Mouse (Mus musculus) heart, adult 8-10 months (tissue): ENCODE measurements at regions not wholly inside any gene's neighbourhood (a gene's known extent, or its start where the extent isn't known, plus 50 kb on each side); places are given as distances from the start of the nearest gene placed in this dataset.
A peak's percentile ranks its signal among the peaks of the same experiment; 100 is the strongest.

ENCODE experiments used
- DNase-seq: peaks from one replicate; pipeline ENCODE4 v3.0.0; 2022; ENCODE audit warnings: low spot score

GRCm38 (mm10) chr11:7508861-7509260, 295.1 kb upstream of the Igfbp3 start:
- DNase-seq, result no peak

DNA sequence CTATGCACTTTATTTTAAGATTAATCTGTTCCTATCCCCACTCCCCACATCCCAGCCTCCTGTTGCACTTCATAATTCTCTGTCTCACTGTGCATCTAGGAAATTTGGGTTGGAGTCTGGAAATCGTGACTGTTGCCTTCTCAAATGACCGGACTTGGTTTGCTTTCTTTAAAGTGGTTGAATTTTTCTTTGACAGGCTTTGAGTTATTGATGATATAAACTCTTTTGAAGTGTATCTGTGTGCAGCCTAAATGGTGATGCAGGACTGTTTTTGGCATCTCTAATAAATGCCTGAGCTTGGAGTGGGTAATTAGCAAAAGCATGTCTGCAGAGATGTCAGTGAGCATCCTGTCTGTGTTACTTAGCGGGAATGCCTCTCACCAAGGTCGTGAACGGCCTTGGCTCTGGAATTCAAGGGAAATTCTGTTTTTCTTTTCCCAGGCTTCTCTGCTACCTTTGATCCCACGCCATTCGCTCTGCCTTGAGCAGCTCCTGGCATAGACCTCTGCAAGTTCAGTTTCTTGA, 292.8 kb upstream of the Igfbp3 start:
- DNase-seq, result no peak

DNA sequence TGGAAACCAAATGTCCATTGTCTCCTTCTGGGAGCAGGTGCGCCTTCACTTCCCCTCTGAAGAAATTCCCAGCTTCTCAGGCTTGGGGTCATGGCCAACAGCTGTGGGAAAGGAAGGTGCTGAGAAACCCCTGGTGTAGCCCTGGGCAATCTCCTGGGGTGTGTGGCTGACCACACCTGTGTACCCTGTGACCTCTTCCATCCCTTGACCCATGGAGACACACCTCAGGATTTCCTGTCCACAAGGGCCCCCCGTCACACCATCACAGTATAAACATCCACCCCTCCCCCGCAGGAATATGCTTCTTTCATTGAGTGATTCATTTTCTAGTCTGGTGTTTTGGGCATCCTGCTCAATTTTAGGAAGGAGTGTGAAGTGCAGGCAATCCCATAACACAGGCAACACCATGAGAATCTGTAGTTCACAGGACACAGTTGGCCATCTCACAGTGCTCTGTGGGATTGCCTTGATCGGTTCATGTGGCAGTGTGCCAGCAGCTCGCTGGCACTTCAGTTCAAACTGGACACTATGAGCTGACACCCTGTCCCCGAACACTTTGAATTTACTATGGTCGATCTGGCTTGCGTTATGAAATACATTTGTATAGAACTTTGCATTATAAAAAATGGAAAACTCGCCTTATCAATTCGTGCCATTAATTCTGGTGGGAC, 291.1 kb upstream of the Igfbp3 start:
- DNase-seq, result peak; percentile 70

DNA sequence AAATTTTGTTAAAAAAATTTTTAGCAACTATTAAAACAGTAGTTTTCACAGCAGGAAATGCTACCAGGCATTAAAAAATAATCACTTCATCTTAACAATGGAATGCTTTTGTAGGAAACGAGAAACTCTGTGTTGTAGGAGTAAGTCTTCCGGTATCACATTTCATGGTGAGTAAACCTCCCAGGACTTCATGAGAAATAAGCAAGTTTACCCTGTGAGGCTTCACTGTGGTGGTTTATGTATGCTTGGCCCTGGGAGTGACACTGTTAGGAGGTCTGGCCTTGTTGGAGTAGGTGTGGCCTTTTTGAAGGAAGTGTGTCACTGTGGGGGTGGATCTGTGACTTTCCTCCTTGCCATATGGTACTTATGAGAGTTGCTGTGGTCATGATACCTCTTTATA, 289.0 kb upstream of the Igfbp3 start:
- DNase-seq, result no peak

GRCm38 (mm10) chr11:7502045-7502444, 288.3 kb upstream of the Igfbp3 start:
- DNase-seq, result no peak

- DNase-seq, result peak; percentile 60
Measured at GRCm38 (mm10) chr11:7497803-7498202, 284.1 kb upstream of the Igfbp3 start.

- peak; percentile 13 for DNase-seq
Measured at GRCm38 (mm10) chr11:7473832-7474545, 260.3 kb upstream of the Igfbp3 start.

DNA sequence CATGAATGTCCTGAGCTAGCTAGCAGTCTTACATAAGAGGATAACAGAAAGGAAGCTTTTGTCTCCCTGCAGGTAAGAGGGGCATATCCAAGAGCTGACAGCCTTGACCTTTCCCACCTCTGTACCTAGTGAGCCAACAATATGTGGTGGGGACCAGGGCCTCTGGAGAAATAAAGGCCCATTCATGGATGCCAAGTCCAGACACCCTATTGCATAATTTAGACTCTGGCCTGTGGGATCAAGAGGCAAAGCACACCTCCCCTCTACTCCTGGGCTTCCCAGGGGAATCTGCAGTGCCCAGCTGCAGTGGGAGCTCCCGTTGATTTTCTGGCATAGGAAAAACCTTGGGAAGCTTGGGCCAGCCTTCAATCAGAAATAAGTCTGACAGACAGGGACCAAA, 251.8 kb upstream of the Igfbp3 start:
- no peak for DNase-seq

DNA sequence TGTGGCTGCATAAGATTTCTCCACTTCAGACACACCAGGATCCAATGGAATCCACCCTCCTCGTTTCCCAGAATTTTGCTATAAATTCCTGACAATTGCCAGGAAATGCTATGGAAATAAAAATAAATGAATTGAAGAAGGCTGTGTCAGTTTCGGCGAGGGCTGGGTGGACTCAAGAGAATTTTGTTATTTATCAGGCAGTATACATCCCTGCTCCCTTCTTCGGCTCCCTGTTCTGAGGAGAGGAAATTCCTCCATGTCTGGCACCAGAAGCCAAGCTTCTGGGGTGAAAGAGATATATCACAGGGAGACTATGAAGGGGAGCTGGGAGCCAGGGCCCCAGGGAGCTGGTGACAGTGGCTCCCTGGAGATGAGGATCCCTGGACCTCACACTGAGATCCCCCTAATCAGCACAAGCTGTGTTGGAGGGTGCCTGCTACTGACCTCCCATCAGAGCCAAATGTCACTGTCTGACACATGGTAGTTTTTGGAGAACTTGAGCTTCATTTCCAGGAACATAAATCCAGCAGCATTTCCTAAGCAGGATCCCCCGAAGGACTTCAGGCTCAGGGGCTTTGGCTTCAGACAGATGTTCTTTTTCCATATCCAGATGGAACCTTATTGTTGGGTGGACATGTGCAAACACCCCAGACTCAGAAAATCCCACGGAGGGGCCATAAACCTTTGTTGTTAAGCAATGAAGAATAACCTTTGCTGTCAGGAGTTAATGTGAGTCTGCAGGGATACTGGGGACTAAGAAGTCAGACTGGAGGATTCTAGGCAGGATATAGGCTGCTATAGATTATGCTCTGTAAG, 248.4 kb upstream of the Igfbp3 start:
- DNase-seq, result no peak

DNA sequence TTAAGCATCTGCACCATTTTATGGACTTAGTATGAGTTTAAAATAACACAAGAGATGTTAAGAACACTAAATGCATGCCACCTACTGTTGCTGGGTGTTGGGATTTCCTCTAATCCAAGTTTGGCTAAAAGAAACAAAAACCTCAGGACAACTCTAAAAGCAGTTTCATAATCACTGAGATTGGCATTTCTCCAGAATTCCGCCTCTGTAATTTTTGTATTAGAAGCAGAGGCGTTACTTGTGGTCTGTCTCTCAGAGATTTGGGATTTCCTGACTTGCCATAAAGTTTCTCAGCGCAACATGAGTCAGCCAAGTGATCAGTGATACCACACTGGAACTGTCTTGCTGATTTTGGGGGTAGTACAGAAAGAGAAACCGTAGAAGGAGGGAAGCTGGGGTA, 238.0 kb upstream of the Igfbp3 start:
- DNase-seq, result no peak

- no peak for DNase-seq
Measured at GRCm38 (mm10) chr11:7444494-7444893, 230.8 kb upstream of the Igfbp3 start.

DNA sequence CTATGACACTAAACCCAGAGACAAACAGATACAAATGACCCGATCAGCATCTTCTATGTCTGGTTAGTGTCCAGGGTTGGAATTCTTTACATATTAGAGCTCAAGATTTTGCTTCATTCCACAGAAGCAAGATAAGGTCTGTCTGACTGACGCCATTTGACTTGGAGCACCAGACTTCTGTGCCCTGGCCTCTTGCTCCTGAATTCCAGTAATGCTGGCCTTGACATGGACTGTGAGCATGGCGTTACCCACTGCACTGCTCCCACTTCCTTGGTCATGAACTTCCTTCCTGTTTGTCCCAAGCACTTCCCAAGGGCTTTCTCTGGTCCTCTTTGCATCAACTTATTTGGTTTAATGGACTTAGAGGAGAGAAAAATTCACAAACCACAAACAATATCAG, 225.6 kb upstream of the Igfbp3 start:
- DNase-seq, result no peak

DNA sequence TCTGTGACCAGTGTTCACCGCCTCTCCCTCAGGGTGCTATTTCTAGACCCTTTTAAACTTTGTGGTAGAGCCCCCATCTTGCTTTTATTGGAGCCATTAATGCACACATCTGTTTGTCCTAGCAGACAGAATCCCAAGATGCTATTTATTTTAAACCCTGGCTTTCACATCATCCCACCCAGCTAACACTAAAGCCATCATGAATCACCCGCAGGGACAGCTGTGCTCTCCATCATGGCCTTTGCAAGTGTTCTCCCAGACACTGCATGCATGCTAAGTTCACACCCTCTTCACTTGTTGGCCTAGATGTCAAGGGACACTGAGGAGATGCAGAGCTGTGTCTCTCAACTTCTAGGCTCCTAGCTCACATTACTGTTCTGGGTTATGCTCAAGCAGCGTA, 220.9 kb upstream of the Igfbp3 start:
- DNase-seq, result no peak

DNA sequence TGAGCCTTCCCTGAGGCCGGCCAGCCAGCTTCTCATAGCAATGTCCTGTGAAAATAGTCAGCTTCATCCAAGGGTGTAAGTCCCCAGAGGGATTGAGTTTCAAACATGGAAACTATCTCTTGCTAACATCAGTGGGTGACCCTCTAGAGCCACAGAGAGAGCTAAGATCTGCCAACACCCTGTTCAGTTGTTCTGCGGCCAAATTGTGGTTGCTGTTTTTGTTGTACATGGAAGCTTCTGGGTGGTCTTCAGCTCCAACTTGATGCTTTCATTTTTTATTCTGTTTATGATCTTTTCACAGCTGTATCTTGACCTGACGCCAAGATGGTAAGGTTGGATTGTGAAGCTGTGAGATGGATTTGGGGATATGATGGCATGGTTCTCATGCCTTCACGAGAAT, 214.0 kb upstream of the Igfbp3 start:
- no peak for DNase-seq

GRCm38 (mm10) chr11:7425233-7425632, 211.5 kb upstream of the Igfbp3 start:
- no peak for DNase-seq

DNA sequence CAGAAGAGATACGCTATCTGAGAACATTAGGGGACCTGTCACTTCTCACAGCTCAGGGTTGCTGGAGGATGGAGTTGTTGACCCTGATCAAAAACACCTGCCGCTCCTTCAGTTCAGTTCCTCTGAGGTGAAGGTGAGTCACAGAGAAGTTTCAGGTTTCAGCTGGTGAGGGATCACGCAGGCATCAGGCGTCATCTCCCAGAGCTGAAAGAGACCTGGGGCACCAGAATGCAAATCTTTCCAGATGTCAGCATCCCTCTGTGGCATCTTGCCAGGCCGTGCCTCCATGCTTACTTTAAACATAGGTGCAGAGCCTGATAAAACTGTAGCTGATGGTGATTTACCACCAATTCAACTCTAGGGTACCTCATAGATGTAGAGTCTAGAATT, 210.4 kb upstream of the Igfbp3 start:
- DNase-seq, result no peak

DNA sequence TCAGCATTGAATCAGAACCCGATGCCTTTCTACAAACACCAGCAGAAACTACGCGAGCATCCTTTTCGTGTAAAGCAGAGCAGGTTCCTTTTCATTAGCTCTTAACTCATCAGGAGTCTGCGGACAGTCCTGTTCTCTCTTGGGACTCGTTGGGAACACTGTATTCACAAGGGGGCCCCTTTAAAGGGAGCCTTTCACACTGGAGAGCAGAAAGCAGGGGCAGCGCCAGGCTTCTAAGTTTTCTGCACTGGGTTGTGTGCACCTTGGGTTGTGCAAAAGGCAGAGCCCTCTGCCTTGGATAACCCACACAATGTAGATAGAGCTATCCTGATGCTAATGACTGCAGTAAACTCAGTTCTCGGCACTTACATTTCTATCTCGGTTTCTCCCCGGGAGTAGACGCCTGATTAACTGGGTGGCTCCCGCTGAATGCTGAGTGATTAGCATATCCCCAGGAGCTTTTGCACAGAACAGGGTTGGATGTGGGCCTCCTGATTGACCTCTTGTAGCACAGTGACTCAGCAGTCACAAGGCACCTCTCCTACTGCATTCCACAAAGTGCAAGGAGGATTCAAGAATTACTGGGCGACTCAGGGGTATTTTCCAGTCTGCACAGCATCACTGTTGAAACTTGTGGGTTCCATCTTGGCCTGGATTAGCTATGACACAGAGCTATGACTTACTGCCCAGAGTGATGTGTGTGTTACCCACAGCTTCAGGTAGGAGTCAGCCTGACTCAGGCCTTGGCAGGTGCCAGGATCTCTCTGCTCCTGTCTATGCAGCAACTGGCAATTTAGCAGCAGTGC, 209.8 kb upstream of the Igfbp3 start:
- DNase-seq, result peak; percentile 33

GRCm38 (mm10) chr11:7412631-7413030, 198.9 kb upstream of the Igfbp3 start:
- DNase-seq, result no peak

GRCm38 (mm10) chr11:7408992-7409391, 195.3 kb upstream of the Igfbp3 start:
- DNase-seq, result no peak

- DNase-seq, result no peak
Measured at GRCm38 (mm10) chr11:7404666-7405065, 190.9 kb upstream of the Igfbp3 start.

- DNase-seq, result no peak
Measured at GRCm38 (mm10) chr11:7371835-7372234, 158.1 kb upstream of the Igfbp3 start.

DNA sequence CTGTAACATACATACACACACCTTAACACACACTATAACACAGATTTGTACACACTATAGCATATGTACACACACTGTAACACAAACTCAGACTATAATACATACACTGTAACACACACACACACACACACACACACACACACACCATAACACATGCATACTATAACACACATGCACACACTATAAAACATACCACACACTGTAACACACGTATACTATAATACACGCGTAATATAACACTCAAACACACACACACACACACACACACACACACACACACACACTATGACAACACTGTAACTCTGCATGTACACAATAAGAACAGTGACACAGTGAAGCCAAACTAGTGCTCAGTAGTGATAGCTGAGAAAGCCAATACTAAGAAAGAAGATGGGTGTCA, 147.7 kb upstream of the Igfbp3 start:
- no peak for DNase-seq
